Mouse (Mus musculus): ENCODE measurements around the gene Prdx1. TPM values are rescaled to one million over a fixed set of nuclear protein-coding genes. Genes with fewer than 3 reads are reported as not detected.

Prdx1 gene
- total RNA-seq, 2 experiments from 2014 or later, result 153 to 155 TPM

GRCm38 (mm10) chr4:116722230-116722629 is 36.9 kb downstream of the Prdx1 start:
- DNase-seq (ENCODE audit: low spot score in 2 of 2), result no peak

GRCm38 (mm10) chr4:116725444-116725843 is 40.1 kb downstream of the Prdx1 start:
- no peak for DNase-seq (ENCODE audit: low spot score in 2 of 2)

GRCm38 (mm10) chr4:116727401-116727800 is 42.1 kb downstream of the Prdx1 start:
- no peak for DNase-seq (ENCODE audit: low spot score in 2 of 2)

- no peak for DNase-seq (ENCODE audit: low spot score in 2 of 2)
Measured at GRCm38 (mm10) chr4:116729532-116729931, 44.2 kb downstream of the Prdx1 start.

- no peak for DNase-seq (ENCODE audit: low spot score in 2 of 2)
Measured at GRCm38 (mm10) chr4:116731077-116731476, 45.7 kb downstream of the Prdx1 start.

GRCm38 (mm10) chr4:116732355-116732754 is 47.0 kb downstream of the Prdx1 start:
- no peak for DNase-seq (ENCODE audit: low spot score in 2 of 2)

- DNase-seq (ENCODE audit: low spot score in 2 of 2), result no peak
Measured at GRCm38 (mm10) chr4:116734996-116735395, 49.7 kb downstream of the Prdx1 start.

- no peak for DNase-seq (ENCODE audit: low spot score in 2 of 2)
Measured at GRCm38 (mm10) chr4:116738972-116739751, 53.8 kb downstream of the Prdx1 start.

- DNase-seq (ENCODE audit: low spot score in 2 of 2), result no peak
Measured at GRCm38 (mm10) chr4:116749750-116750149, 64.4 kb downstream of the Prdx1 start.

Other genes starting within 250 kb of the Prdx1 start
- 10 to 100 TPM; 94.1 to 97.6 TPM for gene Mast2, start 221.4 kb upstream of the Prdx1 start, total RNA-seq (2021)
- 10 to 100 TPM; 17.1 to 19.4 TPM for gene Ipp, start 178.0 kb upstream of the Prdx1 start, total RNA-seq (2021)
- gene Tmem69, start 129.6 kb upstream of the Prdx1 start, total RNA-seq (2021), result 10 to 100 TPM; 12.3 to 13.0 TPM
- gene Gpbp1l1, start 127.9 kb upstream of the Prdx1 start, total RNA-seq (2021), result 10 to 100 TPM; 45.2 to 49.3 TPM
- 1 to 10 TPM; 4.6 to 4.8 TPM for gene Ccdc17, start 88.9 kb upstream of the Prdx1 start, total RNA-seq (2021)
- gene Nasp, start 57.6 kb upstream of the Prdx1 start, total RNA-seq (2021), result 10 to 100 TPM; 24.5 to 25.4 TPM
- 100 to 1,000 TPM; 395 to 397 TPM for gene Akr1a1, start 33.9 kb upstream of the Prdx1 start, total RNA-seq (2021)
- 10 to 100 TPM; 17.0 TPM for gene Mmachc, start 22.9 kb downstream of the Prdx1 start, total RNA-seq (2021)
- gene Ccdc163, start 23.0 kb downstream of the Prdx1 start, total RNA-seq (2021), result 1 to 10 TPM; 4.6 to 7.8 TPM
- 1 to 10 TPM; 3.7 TPM for gene Tesk2, start 35.4 kb downstream of the Prdx1 start, total RNA-seq (2021)
- gene Toe1, start 122.1 kb downstream of the Prdx1 start, total RNA-seq (2021), result 10 to 100 TPM; 12.9 TPM
- gene Mutyh, start 122.2 kb downstream of the Prdx1 start, total RNA-seq (2021), result 1 to 10 TPM; 3.5 to 3.8 TPM
- gene Hpdl, start 136.2 kb downstream of the Prdx1 start, total RNA-seq (2021), result 1 to 10 TPM; 4.3 to 5.5 TPM
- 10 to 100 TPM; 16.8 to 19.2 TPM for gene Zswim5, start 191.8 kb downstream of the Prdx1 start, total RNA-seq (2021)

All from layer of hippocampus, adult 18-20 months (tissue).